Mouse (Mus musculus): ENCODE data around the gene Phf14.

DNA sequence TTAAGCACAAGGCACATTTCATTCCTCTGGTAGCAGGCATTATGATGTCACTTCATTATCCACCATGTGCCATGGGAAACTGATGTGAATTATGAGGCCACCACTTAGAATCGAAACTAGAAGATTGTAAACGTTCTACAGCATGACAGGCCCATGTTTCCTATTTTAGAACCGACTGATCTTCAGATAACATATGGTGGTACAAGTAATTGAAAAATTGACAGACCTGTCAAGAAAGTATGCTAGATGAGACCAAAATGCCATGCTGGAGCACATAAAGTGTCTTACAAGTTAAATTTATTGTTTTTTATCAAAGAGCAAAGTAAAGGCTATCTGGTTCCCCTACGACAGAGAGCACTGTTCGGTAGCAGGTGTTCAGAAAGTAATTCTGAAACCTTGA lies 172.8 kb downstream of the Phf14 start:
- TF ChIP-seq GATA1 (IDR thresholded peaks at IDR 0.05; ENCODE audit: low read depth, low read length) = no peak
- no peak for TF ChIP-seq EP300 (IDR thresholded peaks at IDR 0.05; ENCODE audit: low read depth in 1 of 2, low read length in 2 of 2)
- TF ChIP-seq POLR2A (IDR thresholded peaks at IDR 0.05; ENCODE audit: control insufficient read depth in 1 of 2, insufficient read depth in 1 of 2, low read depth in 1 of 2, low read length in 2 of 2, poor library complexity in 1 of 2) = no peak
- no peak for TF ChIP-seq ZMIZ1 (IDR thresholded peaks at IDR 0.05; ENCODE audit: low read depth, low read length)
- no peak for TF ChIP-seq MAX (IDR thresholded peaks at IDR 0.05; ENCODE audit: low read length)
- no peak for TF ChIP-seq USF2 (IDR thresholded peaks at IDR 0.05; ENCODE audit: borderline replicate concordance in 1 of 2, insufficient read depth in 1 of 2, low read depth in 1 of 2, low read length in 2 of 2)
- TF ChIP-seq ZNF384 (IDR thresholded peaks at IDR 0.05; ENCODE audit: low read depth, low read length) = no peak
- TF ChIP-seq MAFK (IDR thresholded peaks at IDR 0.05; ENCODE audit: borderline replicate concordance, low read depth, low read length) = no peak
- TF ChIP-seq NELFE (IDR thresholded peaks at IDR 0.05; ENCODE audit: low read depth, low read length) = no peak
- no peak for TF ChIP-seq GABPA (IDR thresholded peaks at IDR 0.05; ENCODE audit: low read depth, low read length)
- no peak for TF ChIP-seq CHD2 (IDR thresholded peaks at IDR 0.05; ENCODE audit: low read length)
- TF ChIP-seq CTCF (IDR thresholded peaks at IDR 0.05 in 2 of 3, conservative IDR thresholded peaks at IDR 0.05 in 1 of 3; ENCODE audit: control insufficient read depth in 1 of 3, insufficient read depth in 1 of 3, low read depth in 2 of 3, low read length in 3 of 3, poor library complexity in 1 of 3, severe bottlenecking in 1 of 3) = no peak
- TF ChIP-seq NRF1 (IDR thresholded peaks at IDR 0.05; ENCODE audit: insufficient read depth, low read depth, low read length, poor library complexity, severe bottlenecking) = no peak
